Mouse (Mus musculus): ENCODE measurements around the gene Slc13a1. TPM values are rescaled to one million over a fixed set of nuclear protein-coding genes. Genes with fewer than 3 reads are reported as not detected.
"Not testable (repeated sequence)": the region's sequence is repeated elsewhere in the genome, so short reads cannot be mapped to it uniquely, and the experiment has no call there.

The Slc13a1 gene
- 0.17 and 0.19 TPM in 2 replicates for polyA plus RNA-seq (2016; fragmentation: Nextera tagmentation; extraction: Ambion mirVana)

- Histone ChIP-seq H3K9me3 (no peaks in the 10 kb centered on the region), H3K36me3 (no peaks in the 10 kb centered on the region), H3K9ac (replicated peaks) (no peak within 1 kb of the TSS), H3K4me2 (replicated peaks) (no peak within 1 kb of the TSS), H3K4me3 (no peak within 1 kb of the TSS), H3K4me1 (no peaks in the 10 kb centered on the region), H3K27ac (replicated peaks) (no peak within 1 kb of the TSS), H3K27me3 (no peaks in the 10 kb centered on the region)
- 92% methylated on average over 5 of the region's 5 CpGs for WGBS
- no peak for ATAC-seq (ENCODE audit: low FRiP score, low read depth)
These were observed at the start of gene Slc13a1 for GRCm38 (mm10) chr6:24167734-24168327. Slc13a1 (minus strand) TSS chr6:24168092.

- H3K4me3 ChIP-seq, result no peak overlapping the region
- no peak overlapping the region for H3K4me2 ChIP-seq (replicated peaks)
- ATAC-seq (ENCODE audit: low FRiP score, low read depth), result no peak
- H3K4me1 ChIP-seq, result no peaks in the 10 kb centered on the region
- H3K27ac ChIP-seq (replicated peaks), result no peak overlapping the region
- no peaks in the 10 kb centered on the region for H3K36me3 ChIP-seq
- WGBS, result 82% methylated on average over 3 of the region's 3 CpGs
- H3K9ac ChIP-seq (replicated peaks), result no peak overlapping the region
- H3K9me3 ChIP-seq, result no peaks in the 10 kb centered on the region
- no peaks in the 10 kb centered on the region for H3K27me3 ChIP-seq
These were observed 40.0 kb upstream of the Slc13a1 start for GRCm38 (mm10) chr6:24207866-24208265.

GRCm38 (mm10) chr6:24202226-24202625 lies 34.3 kb upstream of the Slc13a1 start:
- WGBS, result 87% methylated on average over 6 of the region's 6 CpGs
- H3K4me3 ChIP-seq, result no peak overlapping the region
- ATAC-seq (ENCODE audit: low FRiP score, low read depth), result no peak
- H3K4me2 ChIP-seq (replicated peaks), result no peak overlapping the region
- no peak overlapping the region for H3K27ac ChIP-seq (replicated peaks)
- H3K36me3 ChIP-seq, result no peaks in the 10 kb centered on the region
- H3K9me3 ChIP-seq, result no peaks in the 10 kb centered on the region
- no peaks in the 10 kb centered on the region for H3K27me3 ChIP-seq
- H3K4me1 ChIP-seq, result no peaks in the 10 kb centered on the region
- H3K9ac ChIP-seq (replicated peaks), result no peak overlapping the region

GRCm38 (mm10) chr6:24200644-24201484 lies 33.0 kb upstream of the Slc13a1 start:
- Histone ChIP-seq H3K9me3 (no peaks in the 10 kb centered on the region), H3K36me3 (no peaks in the 10 kb centered on the region), H3K27me3 (no peaks in the 10 kb centered on the region), H3K27ac (replicated peaks) (no peak overlapping the region), H3K4me3 (no peak overlapping the region), H3K4me2 (replicated peaks) (no peak overlapping the region), H3K9ac (replicated peaks) (no peak overlapping the region), H3K4me1 (no peaks in the 10 kb centered on the region)
- WGBS, result 63% methylated on average over 12 of the region's 12 CpGs
- ATAC-seq (ENCODE audit: low FRiP score, low read depth), result no peak

- 90% methylated on average over 10 of the region's 10 CpGs for WGBS
- not testable (repeated sequence) for H3K4me3 ChIP-seq; H3K27ac ChIP-seq (replicated peaks)
These were observed 29.8 kb upstream of the Slc13a1 start for GRCm38 (mm10) chr6:24197501-24198195.

GRCm38 (mm10) chr6:24196406-24196805 lies 28.5 kb upstream of the Slc13a1 start:
- not testable (repeated sequence) for H3K4me1 ChIP-seq; H3K4me3 ChIP-seq; H3K9me3 ChIP-seq; H3K27me3 ChIP-seq; H3K36me3 ChIP-seq; ATAC-seq (ENCODE audit: low FRiP score, low read depth); H3K27ac ChIP-seq (replicated peaks); H3K9ac ChIP-seq (replicated peaks); H3K4me2 ChIP-seq (replicated peaks)
- WGBS, result 36% methylated on average over 5 of the region's 5 CpGs

More at GRCm38 (mm10) chr6:24197501-24198195, 29.8 kb upstream of the Slc13a1 start:
- not testable (repeated sequence) for H3K36me3 ChIP-seq; ATAC-seq (ENCODE audit: low FRiP score, low read depth); H3K9ac ChIP-seq (replicated peaks); H3K27me3 ChIP-seq; H3K9me3 ChIP-seq; H3K4me1 ChIP-seq; H3K4me2 ChIP-seq (replicated peaks)

- Histone ChIP-seq H3K4me2 (replicated peaks) (no peak overlapping the region), H3K4me1 (no peaks in the 10 kb centered on the region), H3K36me3 (no peaks in the 10 kb centered on the region), H3K27ac (replicated peaks) (no peak overlapping the region), H3K27me3 (no peaks in the 10 kb centered on the region), H3K9ac (replicated peaks) (no peak overlapping the region), H3K9me3 (no peaks in the 10 kb centered on the region), H3K4me3 (no peak overlapping the region)
- ATAC-seq (ENCODE audit: low FRiP score, low read depth), result no peak
- WGBS, result 91% methylated on average over 3 of the region's 3 CpGs
These were observed 15.5 kb upstream of the Slc13a1 start for GRCm38 (mm10) chr6:24183439-24183838.

- H3K4me3 ChIP-seq, result no peak overlapping the region
- H3K9me3 ChIP-seq, result no peaks in the 10 kb centered on the region
- 84% methylated on average over 3 of the region's 3 CpGs for WGBS
- ATAC-seq (ENCODE audit: low FRiP score, low read depth), result no peak
- H3K27me3 ChIP-seq, result no peaks in the 10 kb centered on the region
- H3K4me1 ChIP-seq, result no peaks in the 10 kb centered on the region
- no peaks in the 10 kb centered on the region for H3K36me3 ChIP-seq
- no peak overlapping the region for H3K27ac ChIP-seq (replicated peaks)
- no peak overlapping the region for H3K4me2 ChIP-seq (replicated peaks)
- no peak overlapping the region for H3K9ac ChIP-seq (replicated peaks)
These were observed 7.5 kb upstream of the Slc13a1 start for GRCm38 (mm10) chr6:24175393-24175792.

GRCm38 (mm10) chr6:24173951-24174350 lies 6.1 kb upstream of the Slc13a1 start:
- ATAC-seq (ENCODE audit: low FRiP score, low read depth), result no peak
- H3K36me3 ChIP-seq, result no peaks in the 10 kb centered on the region
- no peak overlapping the region for H3K9ac ChIP-seq (replicated peaks)
- no peak overlapping the region for H3K4me3 ChIP-seq
- no peaks in the 10 kb centered on the region for H3K27me3 ChIP-seq
- H3K27ac ChIP-seq (replicated peaks), result no peak overlapping the region
- no peaks in the 10 kb centered on the region for H3K4me1 ChIP-seq
- H3K9me3 ChIP-seq, result no peaks in the 10 kb centered on the region
- H3K4me2 ChIP-seq (replicated peaks), result no peak overlapping the region

- Histone ChIP-seq H3K27me3 (no peaks in the 10 kb centered on the region), H3K36me3 (no peaks in the 10 kb centered on the region), H3K4me1 (no peaks in the 10 kb centered on the region), H3K4me3 (no peak overlapping the region), H3K9ac (replicated peaks) (no peak overlapping the region), H3K4me2 (replicated peaks) (no peak overlapping the region), H3K9me3 (no peaks in the 10 kb centered on the region), H3K27ac (replicated peaks) (no peak overlapping the region)
- 47% methylated on average over 2 of the region's 2 CpGs for WGBS
- no peak for ATAC-seq (ENCODE audit: low FRiP score, low read depth)
These were observed 4.8 kb upstream of the Slc13a1 start for GRCm38 (mm10) chr6:24172736-24173135.

- Histone ChIP-seq H3K36me3 (no peaks in the 10 kb centered on the region), H3K27ac (replicated peaks) (no peak overlapping the region), H3K9me3 (no peaks in the 10 kb centered on the region), H3K4me1 (no peaks in the 10 kb centered on the region), H3K4me3 (no peak overlapping the region), H3K27me3 (no peaks in the 10 kb centered on the region), H3K9ac (replicated peaks) (no peak overlapping the region), H3K4me2 (replicated peaks) (no peak overlapping the region)
- 88% methylated on average over 6 of the region's 6 CpGs for WGBS
- ATAC-seq (ENCODE audit: low FRiP score, low read depth), result no peak
These were observed 1.1 kb downstream of the Slc13a1 start for GRCm38 (mm10) chr6:24166772-24167171.

- Histone ChIP-seq H3K27me3 (no peaks in the 10 kb centered on the region), H3K4me3 (no peak overlapping the region), H3K9ac (replicated peaks) (no peak overlapping the region), H3K9me3 (no peaks in the 10 kb centered on the region), H3K4me2 (replicated peaks) (no peak overlapping the region), H3K36me3 (no peaks in the 10 kb centered on the region), H3K27ac (replicated peaks) (no peak overlapping the region), H3K4me1 (no peaks in the 10 kb centered on the region)
- no peak for ATAC-seq (ENCODE audit: low FRiP score, low read depth)
- 81% methylated on average over 3 of the region's 3 CpGs for WGBS
These were observed 2.6 kb downstream of the Slc13a1 start for GRCm38 (mm10) chr6:24165249-24165648.

Measured in midbrain, embryonic 12.5 days (tissue).